Comparison of ENCODE assay signal across 9 mouse cellular contexts in genomic region chr4:63561861-63562675, GRCm38 (mm10). TPM values are rescaled to one million over a fixed set of nuclear protein-coding genes. Genes with fewer than 3 reads are reported as not detected.
DNase-seq lines count a peak whose midpoint lies in the region; ATAC-seq and TF ChIP-seq lines count a peak whose summit lies in the region.
"Had no signal": no experiment of that assay in that cellular context is flagged by ENCODE, and none has a peak within 500 bp of the region (broad histone marks: within the 10 kb centered on the region; RNA-seq: fewer than 3 reads in every experiment).

No protein-coding gene starts in this region.

- 0 out of 2 replicates have a peak overlapping the region, but pooled peaks have one; percentile 3 for H3K9ac ChIP-seq in heart, embryonic 11.5 days (ENCODE audit: low read depth, low read length)
- H3K9ac ChIP-seq in liver, embryonic 11.5 days (ENCODE audit: low read depth, low read length): no peak overlapping the region
- H3K9ac ChIP-seq: hindbrain, embryonic 15.5 days had no signal

- H3K4me2 ChIP-seq in heart, embryonic 11.5 days: no peak overlapping the region
- peak overlapping the region; percentile 13 for H3K4me2 ChIP-seq in liver, embryonic 11.5 days
- H3K4me2 ChIP-seq: hindbrain, embryonic 15.5 days had no signal

- ATAC-seq in heart, embryonic 11.5 days (replicated peaks; ENCODE audit: insufficient number of reproducible peaks, low FRiP score, low TSS enrichment): no peak
- ATAC-seq in G1E (ENCODE audit: extremely low read depth, insufficient number of reproducible peaks, low FRiP score, poor library complexity, severe bottlenecking): no peak
- ATAC-seq in liver, embryonic 11.5 days (replicated peaks; ENCODE audit: low FRiP score): no peak

- intact Hi-C loops in gastrocnemius, postnatal 14 days (cut with DNase I; ENCODE audit: low total_unique reads): no loop called here
- intact Hi-C loops in left cerebral cortex, postnatal 36 days (cut with DNase I): no loop called here

- no peaks in the 10 kb centered on the region for H3K9me3 ChIP-seq in heart, embryonic 11.5 days (replicated peaks; ENCODE audit: control insufficient read depth, low read length)
- H3K9me3 ChIP-seq in G1E (replicated peaks): no peaks in the 10 kb centered on the region
- no peaks in the 10 kb centered on the region for H3K9me3 ChIP-seq in liver, embryonic 11.5 days (ENCODE audit: control insufficient read depth, low read length)
- H3K9me3 ChIP-seq: hindbrain, embryonic 15.5 days had no signal

- 69% methylated on average over 7 of the region's 7 CpGs for WGBS in heart, embryonic 11.5 days (ENCODE audit: insufficient replicate concordance)
- 52% methylated on average over 7 of the region's 7 CpGs for WGBS in liver, embryonic 11.5 days

- H3K27ac ChIP-seq in heart, embryonic 11.5 days (ENCODE audit: low read depth, low read length): no peak overlapping the region
- peak overlapping the region; percentile 50; the same call in 1 of the 2 replicates for H3K27ac ChIP-seq in liver, embryonic 11.5 days (ENCODE audit: low read depth, low read length)
- H3K27ac ChIP-seq: hindbrain, embryonic 15.5 days had no signal

- H3K27me3 ChIP-seq in heart, embryonic 11.5 days (ENCODE audit: control insufficient read depth, insufficient read depth, low read length): no peaks in the 10 kb centered on the region; the same call in 1 of the 2 replicates
- H3K27me3 ChIP-seq in G1E (ENCODE audit: insufficient read depth, low read length): no peaks in the 10 kb centered on the region
- no peaks in the 10 kb centered on the region for H3K27me3 ChIP-seq in liver, embryonic 11.5 days (replicated peaks; ENCODE audit: control insufficient read depth, insufficient read depth, low read length)
- no peaks in the 10 kb centered on the region for H3K27me3 ChIP-seq in splenic B cell, adult 2 months (ENCODE audit: control insufficient read depth, insufficient read depth, low read length, poor library complexity, severe bottlenecking)
- H3K27me3 ChIP-seq: hindbrain, embryonic 15.5 days had no signal

- H3K4me1 ChIP-seq in heart, embryonic 11.5 days (ENCODE audit: control insufficient read depth, insufficient read depth, low read length): peaks cover 27% of the 10 kb centered on the region
- peaks cover 50% of the 10 kb centered on the region for H3K4me1 ChIP-seq in G1E (ENCODE audit: insufficient read depth, low read depth, low read length)
- H3K4me1 ChIP-seq in liver, embryonic 11.5 days (replicated peaks; ENCODE audit: control insufficient read depth, insufficient read depth, low read length): peaks cover 35% of the 10 kb centered on the region

- no peak for DNase-seq in heart, postnatal 4 days
- DNase-seq in G1E (ENCODE audit: low spot score): peak; percentile 45
- no peak for DNase-seq in liver, embryonic 11.5 days (ENCODE audit: low spot score)
- peak; percentile 65 for DNase-seq in splenic B cell, adult 2 months (ENCODE audit: low read depth, low spot score)
- no peak for DNase-seq in neural tube, embryonic 10.5 days (ENCODE audit: extremely low spot score, low spot score)
- DNase-seq in gastrocnemius, postnatal 14 days: no peak
- no peak for DNase-seq in left cerebral cortex, postnatal 36 days (ENCODE audit: low spot score in 2 of 2)

- no peak for TF ChIP-seq CTCF in G1E (IDR thresholded peaks at IDR 0.05; ENCODE audit: low read depth, low read length)

- H3K36me3 ChIP-seq in heart, embryonic 11.5 days (ENCODE audit: control insufficient read depth, insufficient read depth, low read length): no peaks in the 10 kb centered on the region; the same call in 1 of the 2 replicates
- peaks cover 64% of the 10 kb centered on the region for H3K36me3 ChIP-seq in G1E (replicated peaks)
- peaks cover 7% of the 10 kb centered on the region; the same call in 1 of the 2 replicates for H3K36me3 ChIP-seq in liver, embryonic 11.5 days (ENCODE audit: control insufficient read depth, insufficient read depth, low read length)
- H3K36me3 ChIP-seq in splenic B cell, adult 2 months (ENCODE audit: control insufficient read depth, insufficient read depth, low read length, poor library complexity, severe bottlenecking): 0 out of 2 replicates have a peak, but pooled peaks cover 2% of the 10 kb centered on the region
- H3K36me3 ChIP-seq: hindbrain, embryonic 15.5 days had no signal

- no peak overlapping the region for H3K4me3 ChIP-seq in heart, embryonic 11.5 days (ENCODE audit: low read depth, low read length)
- no peak overlapping the region for H3K4me3 ChIP-seq in G1E (ENCODE audit: low read depth, low read length)
- no peak overlapping the region for H3K4me3 ChIP-seq in liver, embryonic 11.5 days (ENCODE audit: low read depth, low read length)
- H3K4me3 ChIP-seq: hindbrain, embryonic 15.5 days had no signal

RNA-seq across cellular contexts. Expression of gene Tmem268, which starts 3.5 kb away (rescaled TPM):
- 5.5 and 5.8 TPM in 2 replicates for polyA plus RNA-seq in heart, embryonic 11.5 days (2014; fragmentation: Nextera tagmentation; extraction: Ambion mirVana)
- 1 to 10 TPM; 4.3 to 4.9 TPM for total RNA-seq in heart, postnatal 4 days (2021)
- total RNA-seq in G1E (2014; fragmentation: Nextera tagmentation): 3.4 and 4.9 TPM in 2 replicates
- 9.7 and 12.8 TPM in 2 replicates for total RNA-seq in G1E (2017)
- polyA plus RNA-seq in G1E (2012): 3.4 and 3.5 TPM in 2 replicates
- polyA plus RNA-seq in liver, embryonic 11.5 days (2014; fragmentation: Nextera tagmentation; extraction: Ambion mirVana): 9.0 and 10.2 TPM in 2 replicates
- 10 to 100 TPM in 1 of 2 experiments, 1 to 10 TPM in 1; 8.7 to 10.6 TPM for total RNA-seq in gastrocnemius, postnatal 14 days (2021)
- 10 to 100 TPM; 14.0 to 14.6 TPM for total RNA-seq in left cerebral cortex, postnatal 36 days (2021)

RNA-seq across cellular contexts. Expression of gene Atp6v1g1, which starts 17.5 kb away (rescaled TPM):
- polyA plus RNA-seq in heart, embryonic 11.5 days (2014; fragmentation: Nextera tagmentation; extraction: Ambion mirVana): 213 and 221 TPM in 2 replicates
- 100 to 1,000 TPM; 158 to 159 TPM for total RNA-seq in heart, postnatal 4 days (2021)
- total RNA-seq in G1E (2014; fragmentation: Nextera tagmentation) (116 and 120 TPM in 2 replicates), G1E (2017) (220 and 233 TPM in 2 replicates)
- polyA plus RNA-seq in G1E (2012): 128 and 147 TPM in 2 replicates
- polyA plus RNA-seq in liver, embryonic 11.5 days (2014; fragmentation: Nextera tagmentation; extraction: Ambion mirVana): 191 and 204 TPM in 2 replicates
- total RNA-seq in gastrocnemius, postnatal 14 days (2021): 100 to 1,000 TPM; 260 to 261 TPM
- total RNA-seq in left cerebral cortex, postnatal 36 days (2021): 100 to 1,000 TPM; 133 to 150 TPM

RNA-seq across cellular contexts. Expression of gene Gm11213, which starts 43.0 kb away (rescaled TPM):
- polyA plus RNA-seq in heart, embryonic 11.5 days (2014; fragmentation: Nextera tagmentation; extraction: Ambion mirVana): not detected in 2 replicates
- not detected for total RNA-seq in heart, postnatal 4 days (2021)
- total RNA-seq in G1E (2014; fragmentation: Nextera tagmentation) (not detected in 2 replicates), G1E (2017) (not detected in 2 replicates)
- not detected in 2 replicates for polyA plus RNA-seq in G1E (2012)
- not detected in 2 replicates for polyA plus RNA-seq in liver, embryonic 11.5 days (2014; fragmentation: Nextera tagmentation; extraction: Ambion mirVana)
- not detected for total RNA-seq in gastrocnemius, postnatal 14 days (2021)
- total RNA-seq in left cerebral cortex, postnatal 36 days (2021): not detected
- polyA plus RNA-seq: hindbrain, embryonic 15.5 days had no signal

Comparison
In these comparisons a context has a peak if more than half of its experiments do, and no peak if none do; other contexts are left out.
1. DNase-seq: peak in G1E (single experiment) and splenic B cell, adult 2 months (single experiment); none in heart, postnatal 4 days (single experiment), liver, embryonic 11.5 days (single experiment), neural tube, embryonic 10.5 days (single experiment), gastrocnemius, postnatal 14 days (single experiment) and left cerebral cortex, postnatal 36 days (0 of 2).